Mouse (Mus musculus) bone marrow, adult 2 months (tissue): Measurements from ENCODE around the gene Adgra1.

Experiments used
- CTCF ChIP-seq: fragments of 200-500 bp; IDR thresholded peaks from 2 replicates; pipeline ENCODE4 v1.5.1; 2011; ENCODE audit warnings: low read length, control low read depth; ENCODE audit not compliant: control insufficient read depth, insufficient read depth
- POLR2A ChIP-seq: fragments of 200-500 bp; IDR thresholded peaks from 2 replicates; pipeline ENCODE4 v1.6.1; 2011; ENCODE audit warnings: low read depth, mild to moderate bottlenecking, control low read depth, low read length, borderline replicate concordance; ENCODE audit not compliant: control insufficient read depth

DNA sequence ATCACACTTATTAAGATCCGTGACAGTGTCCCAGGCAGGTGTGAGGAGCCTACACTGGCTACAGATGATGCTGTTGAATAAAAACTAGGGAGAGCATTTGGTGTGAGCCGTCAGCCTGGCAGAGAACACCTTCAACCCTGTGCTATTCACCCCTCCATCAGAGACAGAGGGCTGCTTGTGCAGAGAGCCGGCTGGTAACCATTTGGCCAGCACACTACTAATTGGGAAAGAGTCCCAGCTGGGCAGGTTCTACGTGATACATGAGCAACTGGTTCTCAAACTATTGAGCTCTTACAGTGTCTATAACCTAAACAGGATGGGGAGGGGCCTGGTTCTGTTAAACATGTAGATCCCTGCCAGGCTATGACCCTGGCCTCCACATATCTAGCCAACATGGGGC is 84.3 kb downstream of the Adgra1 start:
- TF ChIP-seq POLR2A (no peak), CTCF (no peak)
